Mouse (Mus musculus) T-helper 1 cell (primary cell): ENCODE measurements around the gene Wdtc1.

ENCODE experiments used
- in situ Hi-C: fragments of 300-600 bp; cut with MboI, MseI; formaldehyde crosslinking; loops from one replicate; pipeline ENCODE4 v1.15.1; 2025; ENCODE audit warnings: high pct_unique_total_duplicates

Gene Wdtc1

GRCm38 (mm10) chr4:133353367-133354365 is at the start of gene Wdtc1:
TSS of gene Wdtc1 (minus strand) at chr4:133353481.
- in situ Hi-C loops: no loop called here

GRCm38 (mm10) chr4:133402011-133402410 is 48.7 kb upstream of the Wdtc1 start:
- in situ Hi-C loops: no loop called here

- in situ Hi-C loops: no loop called here
Measured at GRCm38 (mm10) chr4:133400098-133400497, 46.8 kb upstream of the Wdtc1 start.

GRCm38 (mm10) chr4:133399509-133399908 is 46.2 kb upstream of the Wdtc1 start:
- in situ Hi-C loops: no loop called here

GRCm38 (mm10) chr4:133398619-133399018 is 45.3 kb upstream of the Wdtc1 start:
- in situ Hi-C loops: no loop called here

- in situ Hi-C loops: no loop called here
Measured at GRCm38 (mm10) chr4:133397961-133398360, 44.7 kb upstream of the Wdtc1 start.

- in situ Hi-C loops: no loop called here
Measured at GRCm38 (mm10) chr4:133397299-133397698, 44.0 kb upstream of the Wdtc1 start.

GRCm38 (mm10) chr4:133396079-133396478 is 42.8 kb upstream of the Wdtc1 start:
- in situ Hi-C loops: no loop called here

- in situ Hi-C loops: no loop called here
Measured at GRCm38 (mm10) chr4:133394981-133395573, 41.8 kb upstream of the Wdtc1 start.

- in situ Hi-C loops: no loop called here
Measured at GRCm38 (mm10) chr4:133391185-133392040, 38.1 kb upstream of the Wdtc1 start.

GRCm38 (mm10) chr4:133390585-133390984 is 37.3 kb upstream of the Wdtc1 start:
- in situ Hi-C loops: no loop called here

GRCm38 (mm10) chr4:133390042-133390441 is 36.8 kb upstream of the Wdtc1 start:
- in situ Hi-C loops: no loop called here

GRCm38 (mm10) chr4:133388781-133389552 is 35.7 kb upstream of the Wdtc1 start:
- in situ Hi-C loops: no loop called here

- in situ Hi-C loops: no loop called here
Measured at GRCm38 (mm10) chr4:133387053-133387452, 33.8 kb upstream of the Wdtc1 start.

GRCm38 (mm10) chr4:133386061-133386797 is 32.9 kb upstream of the Wdtc1 start:
- in situ Hi-C loops: no loop called here

GRCm38 (mm10) chr4:133381141-133381540 is 27.9 kb upstream of the Wdtc1 start:
- in situ Hi-C loops: no loop called here

- in situ Hi-C loops: no loop called here
Measured at GRCm38 (mm10) chr4:133380532-133380931, 27.3 kb upstream of the Wdtc1 start.

GRCm38 (mm10) chr4:133379861-133380260 is 26.6 kb upstream of the Wdtc1 start:
- in situ Hi-C loops: no loop called here

- in situ Hi-C loops: no loop called here
Measured at GRCm38 (mm10) chr4:133379046-133379347, 25.7 kb upstream of the Wdtc1 start.

GRCm38 (mm10) chr4:133378236-133379045 is 25.2 kb upstream of the Wdtc1 start:
- in situ Hi-C loops: no loop called here
